Mouse (Mus musculus) limb, embryonic 10.5 days (tissue): ENCODE measurements at regions not wholly inside any gene's neighbourhood (a gene's known extent, or its start where the extent isn't known, plus 50 kb on each side); places are given as distances from the start of the nearest gene placed in this dataset.

ENCODE experiments used
- DNase-seq: peaks from one replicate; pipeline ENCODE4 v3.0.0-alpha.2; 2017; ENCODE audit warnings: low spot score
- H3K27ac ChIP-seq: fragments of 300-500 bp; sonication (generic); 2 replicates; pipeline ENCODE4 v1.5.1; 2016; ENCODE audit warnings: mild to moderate bottlenecking
- H3K27me3 ChIP-seq: fragments of 300-500 bp; sonication (generic); 2 replicates; pipeline ENCODE4 v1.6.1; 2016; ENCODE audit warnings: low read depth, mild to moderate bottlenecking; ENCODE audit not compliant: poor library complexity, severe bottlenecking
- H3K36me3 ChIP-seq: fragments of 300-500 bp; sonication (generic); 2 replicates; pipeline ENCODE4 v1.6.1; 2016; ENCODE audit warnings: mild to moderate bottlenecking, moderate library complexity
- H3K4me1 ChIP-seq: fragments of 300-500 bp; sonication (generic); 2 replicates; pipeline ENCODE4 v1.6.1; 2016
- H3K4me3 ChIP-seq: fragments of 300-500 bp; sonication (generic); 2 replicates; pipeline ENCODE4 v1.5.1; 2016; ENCODE audit warnings: mild to moderate bottlenecking, moderate library complexity
- H3K9me3 ChIP-seq: fragments of 300-500 bp; sonication (generic); replicated peaks from 2 replicates; pipeline ENCODE4 v1.6.1; 2016; ENCODE audit warnings: mild to moderate bottlenecking
- WGBS: fragments of 180-500 bp; shearing (Covaris S2); methylation state at CpG from one replicate; pipeline ENCODE4 v1.1.7; 2016; 5-methylcytosine and 5-hydroxymethylcytosine counted together

GRCm38 (mm10) chr5:148647644-148648043, 95.1 kb upstream of the Ubl3 start:
- Histone ChIP-seq H3K27me3 (no peaks in the 10 kb centered on the region), H3K27ac (no peak overlapping the region), H3K9me3 (no peaks in the 10 kb centered on the region), H3K36me3 (no peaks in the 10 kb centered on the region), H3K4me1 (peaks cover 41% of the 10 kb centered on the region), H3K4me3 (no peak overlapping the region)
- WGBS, result 72% methylated on average over 2 of the region's 2 CpGs
- no peak for DNase-seq

DNA sequence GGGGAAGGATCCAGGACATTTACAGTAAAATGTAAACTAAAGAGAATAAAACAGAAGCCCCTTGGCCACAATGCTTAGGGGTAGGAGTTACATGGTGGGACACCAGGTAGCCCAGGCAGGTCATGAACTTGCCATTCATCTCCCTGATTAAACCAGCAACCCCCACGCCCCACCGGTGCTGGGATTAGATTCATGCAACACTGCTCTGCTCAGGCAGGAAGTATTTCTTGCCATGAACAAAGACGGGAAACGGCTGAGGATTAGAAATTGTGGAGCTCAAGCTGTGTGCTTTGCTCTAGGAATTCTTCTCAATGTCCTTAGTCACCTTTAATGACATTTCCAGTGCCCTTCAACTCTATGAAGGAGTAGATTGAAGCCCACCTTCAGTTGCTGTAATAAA, 93.2 kb upstream of the Ubl3 start:
- WGBS, result 77% methylated on average over 4 of the region's 4 CpGs
- Histone ChIP-seq H3K4me1 (peaks cover 35% of the 10 kb centered on the region), H3K9me3 (no peaks in the 10 kb centered on the region), H3K27me3 (peaks cover 8% of the 10 kb centered on the region), H3K27ac (peak overlapping the region; percentile 46; the same call in 1 of the 2 replicates), H3K4me3 (no peak overlapping the region), H3K36me3 (no peaks in the 10 kb centered on the region)
- no peak for DNase-seq

- Histone ChIP-seq H3K4me1 (peaks cover 31% of the 10 kb centered on the region), H3K4me3 (no peak overlapping the region), H3K36me3 (no peaks in the 10 kb centered on the region), H3K27me3 (peaks cover 8% of the 10 kb centered on the region), H3K27ac (peak overlapping the region; percentile 46), H3K9me3 (no peaks in the 10 kb centered on the region)
- DNase-seq, result no peak
- WGBS, result 69% methylated on average over 10 of the region's 10 CpGs
Measured at GRCm38 (mm10) chr5:148645191-148645681, 92.6 kb upstream of the Ubl3 start.

DNA sequence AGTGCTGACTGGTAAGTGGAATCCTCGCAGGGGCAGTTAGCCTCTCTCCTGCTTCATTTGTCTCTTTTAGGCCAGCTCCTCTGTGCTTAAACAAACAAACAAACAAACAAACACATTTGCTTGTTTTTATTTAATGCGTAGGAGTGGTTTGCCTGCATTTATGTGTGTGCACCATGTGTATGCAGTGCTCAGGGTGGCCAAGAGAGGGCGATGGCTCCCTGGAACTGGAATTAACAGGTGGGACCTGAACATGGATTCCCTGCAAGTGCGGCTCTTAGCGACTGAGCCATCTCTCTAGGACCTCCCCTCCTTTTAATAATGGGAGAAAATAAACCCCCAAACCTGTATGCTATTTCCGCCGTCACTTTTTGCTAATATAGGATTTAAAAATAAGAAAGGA, 91.8 kb upstream of the Ubl3 start:
- H3K36me3 ChIP-seq, result no peaks in the 10 kb centered on the region
- peaks cover 31% of the 10 kb centered on the region for H3K4me1 ChIP-seq
- H3K27ac ChIP-seq, result 0 out of 2 replicates have a peak overlapping the region, but pooled peaks have one; percentile 46
- WGBS, result 96% methylated on average over 7 of the region's 7 CpGs
- peaks cover 11% of the 10 kb centered on the region for H3K27me3 ChIP-seq
- no peaks in the 10 kb centered on the region for H3K9me3 ChIP-seq
- DNase-seq, result no peak
- H3K4me3 ChIP-seq, result no peak overlapping the region

DNA sequence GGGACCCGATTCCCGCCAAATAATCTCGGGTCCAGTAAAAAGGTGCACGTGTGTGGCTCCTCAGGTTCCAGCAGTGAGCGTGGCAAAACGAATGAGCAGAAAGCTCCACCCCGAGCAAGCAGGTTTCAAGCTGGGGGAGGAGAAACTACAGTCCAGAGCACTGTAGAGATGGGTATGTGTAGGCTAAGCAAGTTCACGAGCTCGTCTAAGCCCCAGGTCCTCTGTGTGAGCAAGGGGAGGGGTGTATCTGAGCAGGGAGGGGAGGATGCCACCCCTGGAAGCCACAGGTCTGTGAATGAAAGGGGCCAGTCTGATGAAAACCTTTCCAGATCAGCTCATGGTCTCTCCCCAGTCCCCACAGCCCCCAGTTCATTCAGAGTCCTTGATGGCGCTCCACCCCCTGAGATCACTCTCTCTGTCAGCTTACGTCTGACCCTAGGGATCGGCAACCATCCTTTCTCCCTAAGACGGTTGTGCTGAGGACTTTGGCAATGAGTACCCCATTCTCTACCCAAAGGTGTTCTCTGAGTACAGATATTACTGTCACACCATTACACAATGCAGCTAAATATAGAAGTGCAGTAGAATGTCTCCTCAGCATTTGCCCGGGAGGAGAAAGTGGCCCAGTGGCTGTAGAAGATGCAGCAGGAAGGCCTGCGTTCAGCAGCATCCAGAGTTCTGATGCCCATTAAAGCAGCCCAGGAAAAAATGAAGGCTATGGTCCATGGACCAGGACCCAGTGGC, 89.2 kb upstream of the Ubl3 start:
- H3K4me1 ChIP-seq, result peaks cover 25% of the 10 kb centered on the region
- H3K27me3 ChIP-seq, result peaks cover 19% of the 10 kb centered on the region
- H3K4me3 ChIP-seq, result no peak overlapping the region
- no peaks in the 10 kb centered on the region for H3K9me3 ChIP-seq
- peak overlapping the region; percentile 46; the same call in 1 of the 2 replicates for H3K27ac ChIP-seq
- no peaks in the 10 kb centered on the region for H3K36me3 ChIP-seq
- WGBS, result 48% methylated on average over 15 of the region's 15 CpGs
- no peak for DNase-seq

DNA sequence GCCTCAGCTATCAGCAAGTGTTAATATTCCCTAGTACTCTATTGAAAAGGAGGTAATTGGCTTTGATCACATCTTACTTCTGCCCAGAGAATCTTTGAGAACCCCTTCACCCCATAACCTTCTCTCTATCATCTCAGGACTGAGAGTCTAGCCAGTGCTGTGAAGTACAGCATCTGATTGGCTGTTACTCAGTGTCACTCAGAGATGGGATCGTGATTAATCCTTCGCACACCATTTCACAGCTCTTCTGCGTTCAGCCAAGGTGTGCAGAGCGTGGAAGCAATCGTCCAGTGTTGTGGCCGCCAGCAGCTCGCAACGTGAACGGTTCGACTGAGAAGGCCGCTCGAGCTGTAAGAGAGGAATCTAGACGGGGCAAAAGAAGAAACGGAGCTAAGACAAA, 87.9 kb upstream of the Ubl3 start:
- H3K4me1 ChIP-seq, result peaks cover 18% of the 10 kb centered on the region
- H3K27ac ChIP-seq, result no peak overlapping the region
- no peak for DNase-seq
- H3K9me3 ChIP-seq, result no peaks in the 10 kb centered on the region
- H3K27me3 ChIP-seq, result peaks cover 19% of the 10 kb centered on the region
- WGBS, result 46% methylated on average over 14 of the region's 14 CpGs
- H3K4me3 ChIP-seq, result 0 out of 2 replicates have a peak overlapping the region, but pooled peaks have one; percentile 5
- H3K36me3 ChIP-seq, result no peaks in the 10 kb centered on the region

- Histone ChIP-seq H3K27ac (peak overlapping the region; percentile 62), H3K27me3 (0 out of 2 replicates have a peak, but pooled peaks cover 11% of the 10 kb centered on the region), H3K4me1 (peaks cover 27% of the 10 kb centered on the region), H3K36me3 (no peaks in the 10 kb centered on the region), H3K9me3 (no peaks in the 10 kb centered on the region), H3K4me3 (no peak overlapping the region)
- 81% methylated on average over 11 of the region's 11 CpGs for WGBS
- DNase-seq, result no peak
Measured at GRCm38 (mm10) chr5:148634919-148635356, 82.3 kb upstream of the Ubl3 start.

DNA sequence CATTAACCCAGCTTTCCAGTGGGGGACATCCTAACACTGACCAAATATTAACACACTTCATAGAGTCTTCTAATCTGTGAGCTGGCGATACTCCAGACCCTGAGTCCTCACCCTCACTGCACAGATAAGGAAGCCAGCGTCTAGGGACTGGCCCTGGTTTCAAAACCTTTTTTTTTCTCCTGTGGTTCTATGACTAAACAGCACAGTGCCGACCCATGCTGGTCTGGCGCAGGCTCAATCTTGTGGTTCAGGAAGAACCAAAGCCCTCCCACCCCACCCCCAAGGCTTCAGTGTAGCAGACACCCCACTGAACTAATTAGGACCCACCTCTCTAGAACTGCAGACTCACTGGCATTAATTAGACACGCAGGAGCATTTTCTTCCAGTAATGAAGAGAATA, 81.4 kb upstream of the Ubl3 start:
- H3K4me1 ChIP-seq, result peaks cover 27% of the 10 kb centered on the region
- H3K36me3 ChIP-seq, result no peaks in the 10 kb centered on the region
- H3K27ac ChIP-seq, result peak overlapping the region; percentile 62
- no peak overlapping the region for H3K4me3 ChIP-seq
- 0 out of 2 replicates have a peak, but pooled peaks cover 4% of the 10 kb centered on the region for H3K27me3 ChIP-seq
- WGBS, result 65% methylated on average over 5 of the region's 5 CpGs
- no peaks in the 10 kb centered on the region for H3K9me3 ChIP-seq
- no peak for DNase-seq

DNA sequence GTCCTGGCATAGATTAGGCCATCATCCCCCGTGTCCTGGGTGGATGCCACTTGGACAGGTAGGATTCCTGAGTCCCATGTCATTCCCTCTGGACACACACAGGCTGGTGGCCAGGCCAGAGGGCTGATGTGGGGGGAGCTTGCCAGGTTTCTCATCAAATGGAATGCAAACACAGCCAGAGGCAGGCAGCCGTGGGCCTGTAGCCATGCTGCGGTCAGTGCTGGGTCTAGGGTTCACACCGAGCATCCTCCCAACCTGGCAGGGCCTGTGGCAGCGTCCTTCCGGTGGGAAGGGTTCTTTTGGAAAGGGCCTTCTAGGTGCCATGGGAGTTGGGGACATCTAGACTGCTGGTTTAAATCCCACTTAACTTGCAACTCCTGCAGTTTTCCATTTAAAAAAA, 80.7 kb upstream of the Ubl3 start:
- DNase-seq, result no peak
- Histone ChIP-seq H3K4me1 (peaks cover 27% of the 10 kb centered on the region), H3K27me3 (0 out of 2 replicates have a peak, but pooled peaks cover 4% of the 10 kb centered on the region), H3K27ac (peak overlapping the region; percentile 32), H3K4me3 (no peak overlapping the region), H3K9me3 (no peaks in the 10 kb centered on the region), H3K36me3 (no peaks in the 10 kb centered on the region)
- WGBS, result 90% methylated on average over 6 of the region's 6 CpGs

DNA sequence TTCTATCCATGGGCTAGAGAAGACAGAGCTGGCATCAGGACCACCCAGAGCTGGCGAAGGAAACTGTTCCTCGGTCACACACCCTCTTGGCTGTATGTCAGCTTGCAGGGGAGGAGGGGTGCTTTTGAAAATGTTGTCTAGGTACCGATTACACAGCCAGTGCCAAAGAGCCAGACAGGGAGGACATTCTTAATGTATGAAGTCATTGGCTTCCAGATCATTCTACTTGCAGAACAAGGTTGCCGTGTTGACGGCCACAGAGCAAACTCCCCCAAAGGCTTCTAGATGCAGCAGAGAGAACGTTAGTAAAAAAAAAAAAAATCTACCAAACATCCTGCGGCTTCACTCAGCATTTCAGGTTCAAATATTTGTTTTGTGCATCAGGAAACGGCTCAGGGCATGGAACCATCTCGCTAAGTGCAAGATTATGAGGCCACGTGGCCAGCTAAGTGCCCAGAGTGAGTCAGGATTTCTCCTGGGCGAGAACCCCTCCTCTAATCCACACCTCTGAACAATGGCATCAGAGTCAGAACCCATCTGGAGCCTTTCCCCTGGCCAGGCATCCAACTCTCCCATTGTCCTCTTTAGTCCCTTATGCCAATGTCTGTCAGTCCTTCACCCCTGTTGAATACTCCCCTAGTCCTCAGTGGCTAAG, 80.1 kb upstream of the Ubl3 start:
- Histone ChIP-seq H3K27me3 (0 out of 2 replicates have a peak, but pooled peaks cover 4% of the 10 kb centered on the region), H3K27ac (peak overlapping the region; percentile 32), H3K4me1 (peaks cover 27% of the 10 kb centered on the region), H3K9me3 (no peaks in the 10 kb centered on the region), H3K36me3 (no peaks in the 10 kb centered on the region), H3K4me3 (no peak overlapping the region)
- no peak for DNase-seq
- WGBS, result 82% methylated on average over 11 of the region's 11 CpGs

DNA sequence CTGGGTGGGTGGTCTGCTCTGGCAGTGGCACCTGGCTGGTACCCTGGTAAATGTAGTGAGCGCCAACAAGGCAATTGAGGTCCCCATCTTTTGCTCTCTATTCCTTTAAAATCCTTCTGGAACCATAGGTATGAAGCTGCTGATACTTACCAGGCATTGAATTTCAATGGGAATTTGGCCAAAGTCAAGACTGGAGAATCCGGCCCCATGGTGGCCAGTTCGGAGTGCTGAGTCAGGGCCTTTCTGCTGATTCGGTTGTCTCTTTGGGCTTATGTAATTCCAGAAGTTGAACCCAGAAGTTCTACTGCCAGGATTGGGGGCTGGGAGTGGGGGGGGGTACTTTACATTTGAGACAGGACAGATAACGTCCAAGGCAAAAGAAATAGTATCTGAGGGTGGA, 79.0 kb upstream of the Ubl3 start:
- no peaks in the 10 kb centered on the region for H3K36me3 ChIP-seq
- WGBS, result 94% methylated on average over 5 of the region's 5 CpGs
- H3K4me3 ChIP-seq, result no peak overlapping the region
- H3K27me3 ChIP-seq, result no peaks in the 10 kb centered on the region
- no peak for DNase-seq
- H3K4me1 ChIP-seq, result peaks cover 27% of the 10 kb centered on the region
- H3K9me3 ChIP-seq, result no peaks in the 10 kb centered on the region
- no peak overlapping the region for H3K27ac ChIP-seq

DNA sequence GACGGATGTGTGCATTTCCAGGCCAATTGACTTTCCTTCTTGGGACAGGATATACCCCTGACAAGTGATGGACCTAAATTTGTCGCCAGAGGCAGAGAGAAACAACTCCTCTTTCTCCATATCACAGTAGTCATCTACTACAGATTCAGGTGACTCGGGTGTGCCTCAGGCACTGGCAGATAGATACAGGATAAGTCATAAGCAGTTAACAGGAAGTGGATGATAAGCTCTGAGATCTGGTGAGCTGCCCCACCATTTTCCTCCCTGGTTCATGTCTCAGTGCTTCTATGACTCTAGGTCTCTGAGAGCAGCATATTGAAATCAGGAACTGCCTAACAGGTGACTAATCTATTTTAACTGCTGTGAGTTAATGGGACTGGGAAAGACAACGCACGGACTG, 73.4 kb upstream of the Ubl3 start:
- Histone ChIP-seq H3K36me3 (no peaks in the 10 kb centered on the region), H3K27ac (no peak overlapping the region), H3K4me3 (no peak overlapping the region), H3K9me3 (no peaks in the 10 kb centered on the region), H3K4me1 (peaks cover 6% of the 10 kb centered on the region), H3K27me3 (0 out of 2 replicates have a peak, but pooled peaks cover 3% of the 10 kb centered on the region)
- 93% methylated on average over 5 of the region's 5 CpGs for WGBS
- no peak for DNase-seq
